Mouse (Mus musculus) forebrain, embryonic 12.5 days (tissue): ENCODE data around the gene Snap91. TPM values are rescaled to one million over a fixed set of nuclear protein-coding genes. Genes with fewer than 3 reads are reported as not detected.

Experiments
- ATAC-seq: fragments of 200-750 bp; cut with Nextera tagmentation; 2 replicates; pipeline ENCODE4 v1.8.0; 2017; ENCODE audit warnings: moderate TSS enrichment; ENCODE audit not compliant: low FRiP score
- H3K27ac ChIP-seq: fragments of 300-500 bp; sonication (generic); 2 replicates; pipeline ENCODE4 v1.5.1; 2016; ENCODE audit warnings: mild to moderate bottlenecking
- H3K27me3 ChIP-seq: fragments of 300-500 bp; sonication (generic); 2 replicates; pipeline ENCODE4 v1.6.1; 2016; ENCODE audit warnings: mild to moderate bottlenecking
- H3K36me3 ChIP-seq: fragments of 300-500 bp; sonication (generic); replicated peaks from 2 replicates; pipeline ENCODE4 v1.6.1; 2016; ENCODE audit warnings: mild to moderate bottlenecking
- H3K4me1 ChIP-seq: fragments of 300-500 bp; sonication (generic); 2 replicates; pipeline ENCODE4 v1.6.1; 2016
- H3K4me2 ChIP-seq: fragments of 300-500 bp; sonication (generic); 2 replicates; pipeline ENCODE4 v1.6.1; 2016; ENCODE audit warnings: mild to moderate bottlenecking, moderate library complexity
- H3K4me3 ChIP-seq: fragments of 300-500 bp; sonication (generic); replicated peaks from 2 replicates; pipeline ENCODE4 v1.5.1; 2016; ENCODE audit warnings: mild to moderate bottlenecking
- H3K9ac ChIP-seq: fragments of 300-500 bp; sonication (generic); 2 replicates; pipeline ENCODE4 v1.6.1; 2016; ENCODE audit warnings: mild to moderate bottlenecking
- H3K9me3 ChIP-seq: fragments of 300-500 bp; sonication (generic); 2 replicates; pipeline ENCODE4 v1.6.1; 2016
- WGBS: fragments of 180-500 bp; shearing (Covaris S2); methylation state at CpG from one replicate; pipeline ENCODE4 v1.1.7; 2016; 5-methylcytosine and 5-hydroxymethylcytosine counted together
- polyA plus RNA-seq: library from polyadenylated mRNA; unstranded; fragments of >200 nt; fragmentation: Nextera tagmentation; extraction: Ambion mirVana; gene quantifications from 2 replicates; pipeline ENCODE4 v1.2.1, GENCODE M21; 2016

The Snap91 gene
- polyA plus RNA-seq, 1 experiment from 2014 or later = 28.0 TPM

- Histone ChIP-seq H3K4me1 (no peaks in the 10 kb centered on the region), H3K4me3 (no peak overlapping the region), H3K36me3 (no peaks in the 10 kb centered on the region), H3K27me3 (no peaks in the 10 kb centered on the region), H3K27ac (no peak overlapping the region), H3K9me3 (no peaks in the 10 kb centered on the region), H3K9ac (no peak overlapping the region), H3K4me2 (no peak overlapping the region)
- no peak for ATAC-seq
- 95% methylated on average over 2 of the region's 2 CpGs for WGBS
Measured at GRCm38 (mm10) chr9:86857626-86858025, 22.8 kb downstream of the Snap91 start.

GRCm38 (mm10) chr9:86852861-86853260 lies 27.6 kb downstream of the Snap91 start:
- Histone ChIP-seq H3K4me2 (no peak overlapping the region), H3K27me3 (no peaks in the 10 kb centered on the region), H3K9ac (no peak overlapping the region), H3K4me3 (no peak overlapping the region), H3K27ac (no peak overlapping the region), H3K36me3 (no peaks in the 10 kb centered on the region), H3K9me3 (no peaks in the 10 kb centered on the region), H3K4me1 (no peaks in the 10 kb centered on the region)
- WGBS = 96% methylated on average over 3 of the region's 3 CpGs
- ATAC-seq = no peak

- 86% methylated on average over 5 of the region's 5 CpGs for WGBS
- ATAC-seq = no peak
- no peaks in the 10 kb centered on the region for H3K4me1 ChIP-seq
- H3K27ac ChIP-seq = no peak overlapping the region
- H3K9me3 ChIP-seq = no peaks in the 10 kb centered on the region
- H3K9ac ChIP-seq = no peak overlapping the region
- H3K4me3 ChIP-seq = no peak overlapping the region
- H3K36me3 ChIP-seq = no peaks in the 10 kb centered on the region
- H3K4me2 ChIP-seq = no peak overlapping the region
- no peaks in the 10 kb centered on the region for H3K27me3 ChIP-seq
Measured at GRCm38 (mm10) chr9:86851689-86852088, 28.8 kb downstream of the Snap91 start.

GRCm38 (mm10) chr9:86850452-86851207 lies 29.8 kb downstream of the Snap91 start:
- Histone ChIP-seq H3K9me3 (no peaks in the 10 kb centered on the region), H3K9ac (no peak overlapping the region), H3K4me2 (no peak overlapping the region), H3K4me1 (no peaks in the 10 kb centered on the region), H3K27ac (no peak overlapping the region), H3K36me3 (no peaks in the 10 kb centered on the region), H3K27me3 (no peaks in the 10 kb centered on the region), H3K4me3 (no peak overlapping the region)
- ATAC-seq = no peak
- 74% methylated on average over 3 of the region's 3 CpGs for WGBS

GRCm38 (mm10) chr9:86843747-86844353 lies 36.6 kb downstream of the Snap91 start:
- Histone ChIP-seq H3K27ac (no peak overlapping the region), H3K36me3 (no peaks in the 10 kb centered on the region), H3K27me3 (no peaks in the 10 kb centered on the region), H3K4me2 (no peak overlapping the region), H3K9ac (no peak overlapping the region), H3K4me1 (no peaks in the 10 kb centered on the region), H3K4me3 (no peak overlapping the region), H3K9me3 (no peaks in the 10 kb centered on the region)
- WGBS = 93% methylated on average over 5 of the region's 5 CpGs
- ATAC-seq = no peak

GRCm38 (mm10) chr9:86829792-86830191 lies 50.7 kb downstream of the Snap91 start:
- Histone ChIP-seq H3K27ac (no peak overlapping the region), H3K27me3 (0 out of 2 replicates have a peak, but pooled peaks cover 3% of the 10 kb centered on the region), H3K9ac (no peak overlapping the region), H3K9me3 (no peaks in the 10 kb centered on the region), H3K4me1 (peaks cover 9% of the 10 kb centered on the region), H3K4me2 (no peak overlapping the region), H3K36me3 (0 out of 2 replicates have a peak, but pooled peaks cover 4% of the 10 kb centered on the region), H3K4me3 (no peak overlapping the region)
- WGBS = 88% methylated on average over 2 of the region's 2 CpGs
- ATAC-seq = no peak

- Histone ChIP-seq H3K27me3 (0 out of 2 replicates have a peak, but pooled peaks cover 3% of the 10 kb centered on the region), H3K4me2 (no peak overlapping the region), H3K4me1 (peaks cover 9% of the 10 kb centered on the region), H3K36me3 (0 out of 2 replicates have a peak, but pooled peaks cover 4% of the 10 kb centered on the region), H3K9ac (no peak overlapping the region), H3K9me3 (no peaks in the 10 kb centered on the region), H3K27ac (no peak overlapping the region), H3K4me3 (no peak overlapping the region)
- ATAC-seq = 0 out of 2 replicates have a peak, but pooled peaks have one; percentile 23
- 34% methylated on average over 8 of the region's 8 CpGs for WGBS
Measured at GRCm38 (mm10) chr9:86829034-86829433, 51.4 kb downstream of the Snap91 start.

GRCm38 (mm10) chr9:86819366-86819765 lies 61.1 kb downstream of the Snap91 start:
- H3K4me3 ChIP-seq = no peak overlapping the region
- no peaks in the 10 kb centered on the region for H3K36me3 ChIP-seq
- H3K4me1 ChIP-seq = no peaks in the 10 kb centered on the region
- no peaks in the 10 kb centered on the region for H3K9me3 ChIP-seq
- WGBS = 74% methylated on average over 5 of the region's 5 CpGs
- H3K4me2 ChIP-seq = no peak overlapping the region
- no peak for ATAC-seq
- H3K9ac ChIP-seq = no peak overlapping the region
- no peak overlapping the region for H3K27ac ChIP-seq
- no peaks in the 10 kb centered on the region for H3K27me3 ChIP-seq

- Histone ChIP-seq H3K27me3 (no peaks in the 10 kb centered on the region), H3K4me2 (no peak overlapping the region), H3K36me3 (no peaks in the 10 kb centered on the region), H3K27ac (no peak overlapping the region), H3K4me1 (peaks cover 11% of the 10 kb centered on the region; the same call in 1 of the 2 replicates), H3K4me3 (no peak overlapping the region), H3K9ac (no peak overlapping the region), H3K9me3 (no peaks in the 10 kb centered on the region)
- ATAC-seq = no peak
- WGBS = 77% methylated on average over 4 of the region's 4 CpGs
Measured at GRCm38 (mm10) chr9:86817673-86818072, 62.8 kb downstream of the Snap91 start.

GRCm38 (mm10) chr9:86814340-86814739 lies 66.1 kb downstream of the Snap91 start:
- Histone ChIP-seq H3K4me1 (peaks cover 11% of the 10 kb centered on the region; the same call in 1 of the 2 replicates), H3K27ac (no peak overlapping the region), H3K36me3 (no peaks in the 10 kb centered on the region), H3K9ac (no peak overlapping the region), H3K4me2 (no peak overlapping the region), H3K27me3 (no peaks in the 10 kb centered on the region), H3K4me3 (no peak overlapping the region), H3K9me3 (no peaks in the 10 kb centered on the region)
- 57% methylated on average over 6 of the region's 6 CpGs for WGBS
- ATAC-seq = no peak

- no peak overlapping the region for H3K4me2 ChIP-seq
- no peak overlapping the region for H3K9ac ChIP-seq
- peak; percentile 47; the same call in 1 of the 2 replicates for ATAC-seq
- H3K27ac ChIP-seq = no peak overlapping the region
- 10% methylated on average over 5 of the region's 5 CpGs for WGBS
- no peaks in the 10 kb centered on the region for H3K27me3 ChIP-seq
- H3K9me3 ChIP-seq = no peaks in the 10 kb centered on the region
- no peak overlapping the region for H3K4me3 ChIP-seq
- no peaks in the 10 kb centered on the region for H3K36me3 ChIP-seq
- peaks cover 14% of the 10 kb centered on the region; the same call in 1 of the 2 replicates for H3K4me1 ChIP-seq
Measured at GRCm38 (mm10) chr9:86813327-86813726, 67.1 kb downstream of the Snap91 start.

- Histone ChIP-seq H3K4me1 (peaks cover 15% of the 10 kb centered on the region; the same call in 1 of the 2 replicates), H3K27me3 (no peaks in the 10 kb centered on the region), H3K36me3 (no peaks in the 10 kb centered on the region), H3K4me3 (no peak overlapping the region), H3K27ac (no peak overlapping the region), H3K4me2 (no peak overlapping the region), H3K9me3 (no peaks in the 10 kb centered on the region), H3K9ac (no peak overlapping the region)
- 41% methylated on average over 5 of the region's 5 CpGs for WGBS
- ATAC-seq = no peak
Measured at GRCm38 (mm10) chr9:86810696-86811232, 69.7 kb downstream of the Snap91 start.
